Mouse (Mus musculus): ENCODE results near the gene Exog. TPM values are rescaled to one million over a fixed set of nuclear protein-coding genes. Genes with fewer than 3 reads are reported as not detected.

The Exog gene
- total RNA-seq, 2 experiments from 2014 or later = 1.6 to 2.3 TPM

- H3K27ac ChIP-seq = peak overlapping the region; percentile 86
- intact Hi-C loops (cut with DNase I) = no loop called here
- H3K4me3 ChIP-seq = peak overlapping the region; percentile 33
- peak; percentile 88 for DNase-seq
- no peak for TF ChIP-seq CTCF (IDR thresholded peaks at IDR 0.05)
Observed at GRCm38 (mm10) chr9:119425217-119425975, 19.3 kb upstream of the Exog start.

GRCm38 (mm10) chr9:119425976-119426415, 18.7 kb upstream of the Exog start:
- no peak for TF ChIP-seq CTCF (IDR thresholded peaks at IDR 0.05)
- intact Hi-C loops (cut with DNase I) = loop anchor here (2.0 kb wide), 1 partner anchor 23 kb away; the partner anchor contains the start of gene Acvr2b
- peak; percentile 31 for DNase-seq
- H3K4me3 ChIP-seq = no peak overlapping the region
- H3K27ac ChIP-seq = peak overlapping the region; percentile 86

- peak overlapping the region; percentile 86; the same call in 1 of the 2 replicates for H3K27ac ChIP-seq
- intact Hi-C loops (cut with DNase I) = loop anchor here (2.0 kb wide), 1 partner anchor 24 kb away; the partner anchor contains the start of gene Acvr2b
- H3K4me3 ChIP-seq = no peak overlapping the region
- TF ChIP-seq CTCF (IDR thresholded peaks at IDR 0.05) = no peak
- peak; percentile 33 for DNase-seq
Observed at GRCm38 (mm10) chr9:119426483-119426882, 18.3 kb upstream of the Exog start.

- no peak overlapping the region for H3K4me3 ChIP-seq
- intact Hi-C loops (cut with DNase I) = loop anchor here (1.0 to 10.0 kb wide), 2 partner anchors 73 to 166 kb away; partner anchors contain the start of gene Xylb
- no peak overlapping the region for H3K27ac ChIP-seq
- peak; percentile 89 for DNase-seq
- TF ChIP-seq CTCF (IDR thresholded peaks at IDR 0.05) = peak; percentile 95
Observed at GRCm38 (mm10) chr9:119430311-119430710, 14.4 kb upstream of the Exog start.

- Histone ChIP-seq H3K27ac (no peak overlapping the region), H3K4me3 (no peak overlapping the region)
- intact Hi-C loops (cut with DNase I) = loop anchor here (10.0 kb wide), 1 partner anchor 171 kb away; no protein-coding TSS in a partner anchor
- no peak for TF ChIP-seq CTCF (IDR thresholded peaks at IDR 0.05)
- DNase-seq = no peak
Observed at GRCm38 (mm10) chr9:119435855-119436254, 8.9 kb upstream of the Exog start.

- no peak for TF ChIP-seq CTCF (IDR thresholded peaks at IDR 0.05)
- no peak for DNase-seq
- intact Hi-C loops (cut with DNase I) = loop anchor here (10.0 kb wide), 1 partner anchor 173 kb away; no protein-coding TSS in a partner anchor
- Histone ChIP-seq H3K4me3 (no peak overlapping the region), H3K27ac (peak overlapping the region; percentile 54)
Observed at GRCm38 (mm10) chr9:119438065-119438464, 6.7 kb upstream of the Exog start.

- intact Hi-C loops (cut with DNase I) = loop anchor here (10.0 kb wide), 1 partner anchor 174 kb away; no protein-coding TSS in a partner anchor
- Histone ChIP-seq H3K27ac (peak overlapping the region; percentile 54), H3K4me3 (no peak overlapping the region)
- no peak for TF ChIP-seq CTCF (IDR thresholded peaks at IDR 0.05)
- DNase-seq = peak; percentile 65
Observed at GRCm38 (mm10) chr9:119438498-119439000, 6.2 kb upstream of the Exog start.

GRCm38 (mm10) chr9:119445737-119446136, 994 bp downstream of the Exog start:
- TF ChIP-seq CTCF (IDR thresholded peaks at IDR 0.05) = no peak
- Histone ChIP-seq H3K27ac (peak overlapping the region; percentile 84; the same call in 1 of the 2 replicates), H3K4me3 (peak overlapping the region; percentile 91)
- no peak for DNase-seq
- intact Hi-C loops (cut with DNase I) = no loop called here

- no peak for TF ChIP-seq CTCF (IDR thresholded peaks at IDR 0.05)
- Histone ChIP-seq H3K27ac (no peak overlapping the region), H3K4me3 (no peak overlapping the region)
- intact Hi-C loops (cut with DNase I) = no loop called here
- no peak for DNase-seq
Observed at GRCm38 (mm10) chr9:119455967-119456366, 11.2 kb downstream of the Exog start.

- H3K27ac ChIP-seq = no peak overlapping the region
Observed at GRCm38 (mm10) chr9:119457122-119457521, 12.4 kb downstream of the Exog start.

GRCm38 (mm10) chr9:119460410-119460809, 15.7 kb downstream of the Exog start:
- no peak overlapping the region for H3K27ac ChIP-seq
- peak; percentile 64 for DNase-seq
- no peak; the same call in 1 of the 2 replicates for TF ChIP-seq CTCF (IDR thresholded peaks at IDR 0.05)
- H3K4me3 ChIP-seq = no peak overlapping the region
- intact Hi-C loops (cut with DNase I) = loop anchor here (10.0 kb wide), 2 partner anchors 294 to 434 kb away; partner anchors contain the start of gene Wdr48

More at GRCm38 (mm10) chr9:119457122-119457521, 12.4 kb downstream of the Exog start:
- H3K4me3 ChIP-seq = no peak overlapping the region
- no peak for TF ChIP-seq CTCF (IDR thresholded peaks at IDR 0.05)
- intact Hi-C loops (cut with DNase I) = no loop called here
- DNase-seq = no peak

- Histone ChIP-seq H3K27ac (no peak overlapping the region), H3K4me3 (no peak overlapping the region)
- intact Hi-C loops (cut with DNase I) = loop anchor here (1.0 to 10.0 kb wide), 3 partner anchors 115 to 430 kb away; partner anchors contain the start of gene Wdr48
- no peak for DNase-seq
- no peak for TF ChIP-seq CTCF (IDR thresholded peaks at IDR 0.05)
Observed at GRCm38 (mm10) chr9:119465056-119465455, 20.3 kb downstream of the Exog start.

- DNase-seq = peak; percentile 88
- Histone ChIP-seq H3K27ac (no peak overlapping the region), H3K4me3 (no peak overlapping the region)
- TF ChIP-seq CTCF (IDR thresholded peaks at IDR 0.05) = peak; percentile 75
- intact Hi-C loops (cut with DNase I) = loop anchor here (1.0 to 10.0 kb wide), 3 partner anchors 115 to 429 kb away; partner anchors contain the start of gene Wdr48
Observed at GRCm38 (mm10) chr9:119465595-119465994, 20.9 kb downstream of the Exog start.
